In genomic region chr8:10979916-10980315, GRCm38 (mm10) we compare ENCODE assay signal across 18 mouse cellular contexts. TPM values are rescaled to one million over a fixed set of nuclear protein-coding genes. Genes with fewer than 3 reads are reported as not detected.
DNase-seq lines count a peak whose midpoint lies in the region; ATAC-seq and TF ChIP-seq lines count a peak whose summit lies in the region.
"Had no signal": no experiment of that assay in that cellular context is flagged by ENCODE, and none has a peak within 500 bp of the region (broad histone marks: within the 10 kb centered on the region; RNA-seq: fewer than 3 reads in every experiment).

No protein-coding gene starts in this region.

- TF ChIP-seq EP300 in stomach, postnatal 0 days (optimal IDR thresholded peaks at IDR 0.05), result no peak

- H3K27me3 ChIP-seq in hindbrain, postnatal 0 days (ENCODE audit: insufficient read depth, low read length), result no peaks in the 10 kb centered on the region
- 0 out of 2 replicates have a peak, but pooled peaks cover 4% of the 10 kb centered on the region for H3K27me3 ChIP-seq in hindbrain, embryonic 12.5 days
- no peaks in the 10 kb centered on the region for H3K27me3 ChIP-seq in stomach, embryonic 15.5 days (replicated peaks)
- H3K27me3 ChIP-seq in stomach, postnatal 0 days (ENCODE audit: control insufficient read depth, insufficient read depth, low read length), result no peaks in the 10 kb centered on the region
- no peaks in the 10 kb centered on the region for H3K27me3 ChIP-seq in limb, embryonic 10.5 days (ENCODE audit: low read depth, poor library complexity, severe bottlenecking)
- H3K27me3 ChIP-seq in cerebellum, adult 2 months (ENCODE audit: control insufficient read depth, insufficient read depth, low read length), result no peaks in the 10 kb centered on the region
- H3K27me3 ChIP-seq: liver, embryonic 15.5 days; neural tube, embryonic 15.5 days had no signal

- no peak for ATAC-seq in hindbrain, postnatal 0 days
- ATAC-seq in hindbrain, embryonic 12.5 days (ENCODE audit: low FRiP score), result no peak
- no peak for ATAC-seq in stomach, embryonic 15.5 days (ENCODE audit: insufficient read depth, low FRiP score, low read depth)
- ATAC-seq in stomach, postnatal 0 days (ENCODE audit: low FRiP score, low TSS enrichment), result no peak
- ATAC-seq: inflammation-experienced regulatory T-cells, adult 6 months had no signal

- H3K9me3 ChIP-seq in hindbrain, postnatal 0 days (ENCODE audit: low read length), result no peaks in the 10 kb centered on the region
- no peaks in the 10 kb centered on the region for H3K9me3 ChIP-seq in hindbrain, embryonic 12.5 days (replicated peaks)
- no peaks in the 10 kb centered on the region for H3K9me3 ChIP-seq in stomach, embryonic 15.5 days
- H3K9me3 ChIP-seq in stomach, postnatal 0 days (ENCODE audit: control insufficient read depth, low read length), result no peaks in the 10 kb centered on the region
- H3K9me3 ChIP-seq in limb, embryonic 10.5 days (replicated peaks), result no peaks in the 10 kb centered on the region
- H3K9me3 ChIP-seq: liver, embryonic 15.5 days; neural tube, embryonic 15.5 days had no signal

- TF ChIP-seq POLR2A in cerebellum, adult 2 months (IDR thresholded peaks at IDR 0.05; ENCODE audit: borderline replicate concordance, insufficient read depth, low read length), result no peak

- intact Hi-C loops in left cerebral cortex, postnatal 10 days (cut with DNase I), result no loop called here

- peak overlapping the region; percentile 67; the same call in 1 of the 2 replicates for H3K27ac ChIP-seq in hindbrain, postnatal 0 days
- H3K27ac ChIP-seq in hindbrain, embryonic 12.5 days, result no peak overlapping the region
- H3K27ac ChIP-seq in stomach, embryonic 15.5 days, result 0 out of 2 replicates have a peak overlapping the region, but pooled peaks have one; percentile 4
- no peak overlapping the region for H3K27ac ChIP-seq in stomach, postnatal 0 days (replicated peaks)
- H3K27ac ChIP-seq in limb, embryonic 10.5 days, result 0 out of 2 replicates have a peak overlapping the region, but pooled peaks have one; percentile 30
- H3K27ac ChIP-seq in cerebellum, adult 2 months (ENCODE audit: insufficient read depth, low read length), result no peak overlapping the region
- H3K27ac ChIP-seq: kidney, postnatal 0 days; liver, embryonic 15.5 days; neural tube, embryonic 15.5 days had no signal

- H3K4me1 ChIP-seq in hindbrain, postnatal 0 days (ENCODE audit: insufficient read depth, low read length), result peaks cover 22% of the 10 kb centered on the region
- H3K4me1 ChIP-seq in hindbrain, embryonic 12.5 days, result peaks cover 34% of the 10 kb centered on the region
- peaks cover 44% of the 10 kb centered on the region for H3K4me1 ChIP-seq in stomach, embryonic 15.5 days
- peaks cover 12% of the 10 kb centered on the region for H3K4me1 ChIP-seq in stomach, postnatal 0 days (replicated peaks; ENCODE audit: control insufficient read depth, insufficient read depth)
- H3K4me1 ChIP-seq in limb, embryonic 10.5 days, result peaks cover 27% of the 10 kb centered on the region
- peaks cover 8% of the 10 kb centered on the region for H3K4me1 ChIP-seq in cerebellum, adult 2 months (ENCODE audit: control insufficient read depth, insufficient read depth, low read length)

- DNase-seq in hindbrain, postnatal 0 days (ENCODE audit: low spot score), result no peak
- DNase-seq in stomach, postnatal 0 days (ENCODE audit: low spot score), result no peak
- no peak for DNase-seq in limb, embryonic 10.5 days (ENCODE audit: low spot score)
- no peak for DNase-seq in gastrocnemius, postnatal 25 days
- DNase-seq in cerebellum, adult 2 months, result no peak
- no peak for DNase-seq in left cerebral cortex, postnatal 10 days (ENCODE audit: extremely low spot score in 1 of 2, low spot score in 2 of 2)
- DNase-seq: cerebellum, adult 18-20 months; embryo, embryonic 11 days; heart, postnatal 10 days; left cerebral cortex, postnatal 4 days; lung, postnatal 36 days; right cerebral cortex, adult 18-20 months had no signal

- H3K36me3 ChIP-seq in hindbrain, postnatal 0 days (ENCODE audit: insufficient read depth, low read length), result peaks cover 1% of the 10 kb centered on the region; the same call in 1 of the 2 replicates
- H3K36me3 ChIP-seq in hindbrain, embryonic 12.5 days, result no peaks in the 10 kb centered on the region
- no peaks in the 10 kb centered on the region for H3K36me3 ChIP-seq in stomach, embryonic 15.5 days
- H3K36me3 ChIP-seq in stomach, postnatal 0 days (ENCODE audit: control insufficient read depth, insufficient read depth, low read length), result peaks cover under 1% of the 10 kb centered on the region; the same call in 1 of the 2 replicates
- peaks cover 10% of the 10 kb centered on the region for H3K36me3 ChIP-seq in limb, embryonic 10.5 days

- H3K9ac ChIP-seq in hindbrain, postnatal 0 days (replicated peaks; ENCODE audit: low read length), result no peak overlapping the region
- H3K9ac ChIP-seq in hindbrain, embryonic 12.5 days, result no peak overlapping the region
- no peak overlapping the region for H3K9ac ChIP-seq in stomach, embryonic 15.5 days
- no peak overlapping the region for H3K9ac ChIP-seq in stomach, postnatal 0 days (ENCODE audit: low read length)
- H3K9ac ChIP-seq: liver, embryonic 15.5 days; neural tube, embryonic 15.5 days had no signal

- 69% methylated on average over 7 of the region's 7 CpGs for WGBS in hindbrain, postnatal 0 days
- WGBS in hindbrain, embryonic 12.5 days, result 66% methylated on average over 7 of the region's 7 CpGs
- WGBS in stomach, embryonic 15.5 days, result 47% methylated on average over 7 of the region's 7 CpGs
- WGBS in stomach, postnatal 0 days, result 63% methylated on average over 7 of the region's 7 CpGs
- 57% methylated on average over 7 of the region's 7 CpGs for WGBS in limb, embryonic 10.5 days
- WGBS in cerebellum, adult 2 months, result 78% methylated on average over 7 of the region's 7 CpGs

- no peak for TF ChIP-seq CTCF in hindbrain, postnatal 0 days (IDR thresholded peaks at IDR 0.05; ENCODE audit: low read depth)
- no peak for TF ChIP-seq CTCF in stomach, postnatal 0 days (IDR thresholded peaks at IDR 0.05; ENCODE audit: low read depth)
- no peak for TF ChIP-seq CTCF in cerebellum, adult 2 months (IDR thresholded peaks at IDR 0.05; ENCODE audit: borderline replicate concordance, insufficient read depth, low read depth, low read length)

- H3K4me3 ChIP-seq in hindbrain, postnatal 0 days (ENCODE audit: low read length), result no peak overlapping the region
- no peak overlapping the region for H3K4me3 ChIP-seq in hindbrain, embryonic 12.5 days
- no peak overlapping the region for H3K4me3 ChIP-seq in stomach, embryonic 15.5 days (replicated peaks)
- no peak overlapping the region for H3K4me3 ChIP-seq in stomach, postnatal 0 days (ENCODE audit: low read depth, low read length)
- H3K4me3 ChIP-seq in limb, embryonic 10.5 days, result no peak overlapping the region
- no peak overlapping the region for H3K4me3 ChIP-seq in cerebellum, adult 2 months (replicated peaks; ENCODE audit: insufficient read depth, low read depth, low read length)
- H3K4me3 ChIP-seq: liver, embryonic 15.5 days; neural tube, embryonic 15.5 days had no signal

- H3K4me2 ChIP-seq in hindbrain, postnatal 0 days (ENCODE audit: low read depth, low read length), result no peak overlapping the region
- no peak overlapping the region for H3K4me2 ChIP-seq in hindbrain, embryonic 12.5 days (replicated peaks)
- no peak overlapping the region for H3K4me2 ChIP-seq in stomach, embryonic 15.5 days
- no peak overlapping the region for H3K4me2 ChIP-seq in stomach, postnatal 0 days (replicated peaks; ENCODE audit: low read depth)
- H3K4me2 ChIP-seq: liver, embryonic 15.5 days; neural tube, embryonic 15.5 days had no signal

RNA-seq across cellular contexts. Expression of gene Irs2, which starts 28.3 kb away (rescaled TPM):
- total RNA-seq in hindbrain, postnatal 0 days (2014; rRNA removed), result 42.4 and 53.2 TPM in 2 replicates
- 6.3 and 7.3 TPM in 2 replicates for polyA plus RNA-seq in hindbrain, postnatal 0 days (2015; fragmentation: Nextera tagmentation; extraction: Ambion mirVana)
- 9.8 and 10.4 TPM in 2 replicates for polyA plus RNA-seq in hindbrain, embryonic 12.5 days (2016; fragmentation: Nextera tagmentation; extraction: Ambion mirVana)
- 7.1 and 7.2 TPM in 2 replicates for polyA plus RNA-seq in stomach, embryonic 15.5 days (2015; fragmentation: Nextera tagmentation; extraction: Ambion mirVana)
- polyA plus RNA-seq in stomach, postnatal 0 days (2015; fragmentation: Nextera tagmentation; extraction: Ambion mirVana), result 3.3 and 3.9 TPM in 2 replicates
- polyA plus RNA-seq in limb, embryonic 10.5 days (2016; fragmentation: Nextera tagmentation; extraction: Ambion mirVana), result 5.8 and 9.7 TPM in 2 replicates
- total RNA-seq in gastrocnemius, postnatal 25 days (2021), result 10 to 100 TPM in 1 of 2 experiments, 1 to 10 TPM in 1; 7.7 to 12.7 TPM
- 26.2 and 27.3 TPM in 2 replicates for polyA plus RNA-seq in cerebellum, adult 2 months (2012; rRNA removed)
- 10 to 100 TPM; 44.6 to 47.4 TPM for total RNA-seq in left cerebral cortex, postnatal 10 days (2021)

Comparison
In these comparisons a context has a peak if more than half of its experiments do, and no peak if none do; other contexts are left out.
1. H3K27ac ChIP-seq: peak in hindbrain, postnatal 0 days (single experiment), stomach, embryonic 15.5 days (single experiment) and limb, embryonic 10.5 days (single experiment); none in hindbrain, embryonic 12.5 days (single experiment), stomach, postnatal 0 days (single experiment) and cerebellum, adult 2 months (single experiment).